Mouse (Mus musculus) hindbrain, embryonic 14.5 days (tissue): ENCODE measurements around the gene Dyrk1b. TPM values are rescaled to one million over a fixed set of nuclear protein-coding genes. Genes with fewer than 3 reads are reported as not detected.

Source experiments
- ATAC-seq: fragments of 200-750 bp; cut with Nextera tagmentation; 2 replicates; pipeline ENCODE4 v1.8.0; 2017; ENCODE audit warnings: moderate number of reproducible peaks, mild to moderate bottlenecking, moderate TSS enrichment, moderate library complexity; ENCODE audit not compliant: low FRiP score
- DNase-seq: peaks from one replicate; pipeline ENCODE4 v3.0.0-alpha.2; 2015; ENCODE audit warnings: low spot score
- H3K27ac ChIP-seq: fragments of 300-500 bp; sonication (generic); 2 replicates; pipeline ENCODE4 v1.5.1; 2014; ENCODE audit warnings: mild to moderate bottlenecking, moderate library complexity
- H3K27me3 ChIP-seq: fragments of 300-500 bp; sonication (generic); 2 replicates; pipeline ENCODE4 v1.6.1; 2014; ENCODE audit warnings: mild to moderate bottlenecking, low read length, mixed read lengths; ENCODE audit not compliant: control insufficient read depth, insufficient read depth
- H3K36me3 ChIP-seq: fragments of 300-500 bp; sonication (generic); replicated peaks from 2 replicates; pipeline ENCODE4 v1.6.1; 2014; ENCODE audit not compliant: control insufficient read depth, insufficient read depth
- H3K4me1 ChIP-seq: fragments of 300-500 bp; sonication (generic); replicated peaks from 2 replicates; pipeline ENCODE4 v1.6.1; 2014; ENCODE audit warnings: antibody characterized with exemption, low read length, mixed read lengths; ENCODE audit not compliant: control insufficient read depth, insufficient read depth
- H3K4me2 ChIP-seq: fragments of 300-500 bp; sonication (generic); replicated peaks from 2 replicates; pipeline ENCODE4 v1.6.1; 2014; ENCODE audit warnings: mild to moderate bottlenecking, moderate library complexity
- H3K4me3 ChIP-seq: fragments of 300-500 bp; sonication (generic); replicated peaks from 2 replicates; pipeline ENCODE4 v1.5.1; 2014; ENCODE audit warnings: mild to moderate bottlenecking, low read length
- H3K9ac ChIP-seq: fragments of 300-500 bp; sonication (generic); 2 replicates; pipeline ENCODE4 v1.6.1; 2014
- H3K9me3 ChIP-seq: fragments of 300-500 bp; sonication (generic); 2 replicates; pipeline ENCODE4 v1.6.1; 2016; ENCODE audit warnings: low read length; ENCODE audit not compliant: control insufficient read depth
- WGBS: fragments of 180-500 bp; shearing (Covaris S2); extraction: QIAGEN DNeasy Blood & Tissue Kit; methylation state at CpG from one replicate; pipeline ENCODE4 v1.1.7; 2014; 5-methylcytosine and 5-hydroxymethylcytosine counted together
- polyA plus RNA-seq: library from polyadenylated mRNA; unstranded; fragments of >200 nt; fragmentation: Nextera tagmentation; extraction: Ambion mirVana; gene quantifications from 2 replicates; pipeline ENCODE4 v1.2.1, GENCODE M21; 2014

Dyrk1b gene
- polyA plus RNA-seq, 1 experiment from 2014 or later, result 12.6 TPM

GRCm38 (mm10) chr7:28165406-28165805 lies 13.9 kb upstream of the Dyrk1b start:
- ATAC-seq, result no peak
- DNase-seq, result no peak
- no peak overlapping the region for H3K4me2 ChIP-seq
- no peaks in the 10 kb centered on the region for H3K36me3 ChIP-seq
- no peaks in the 10 kb centered on the region for H3K27me3 ChIP-seq
- WGBS, result 81% methylated on average over 6 of the region's 6 CpGs
- no peak overlapping the region for H3K9ac ChIP-seq
- no peaks in the 10 kb centered on the region for H3K9me3 ChIP-seq
- H3K27ac ChIP-seq, result no peak overlapping the region
- no peak overlapping the region for H3K4me3 ChIP-seq
- peaks cover 15% of the 10 kb centered on the region for H3K4me1 ChIP-seq

DNA sequence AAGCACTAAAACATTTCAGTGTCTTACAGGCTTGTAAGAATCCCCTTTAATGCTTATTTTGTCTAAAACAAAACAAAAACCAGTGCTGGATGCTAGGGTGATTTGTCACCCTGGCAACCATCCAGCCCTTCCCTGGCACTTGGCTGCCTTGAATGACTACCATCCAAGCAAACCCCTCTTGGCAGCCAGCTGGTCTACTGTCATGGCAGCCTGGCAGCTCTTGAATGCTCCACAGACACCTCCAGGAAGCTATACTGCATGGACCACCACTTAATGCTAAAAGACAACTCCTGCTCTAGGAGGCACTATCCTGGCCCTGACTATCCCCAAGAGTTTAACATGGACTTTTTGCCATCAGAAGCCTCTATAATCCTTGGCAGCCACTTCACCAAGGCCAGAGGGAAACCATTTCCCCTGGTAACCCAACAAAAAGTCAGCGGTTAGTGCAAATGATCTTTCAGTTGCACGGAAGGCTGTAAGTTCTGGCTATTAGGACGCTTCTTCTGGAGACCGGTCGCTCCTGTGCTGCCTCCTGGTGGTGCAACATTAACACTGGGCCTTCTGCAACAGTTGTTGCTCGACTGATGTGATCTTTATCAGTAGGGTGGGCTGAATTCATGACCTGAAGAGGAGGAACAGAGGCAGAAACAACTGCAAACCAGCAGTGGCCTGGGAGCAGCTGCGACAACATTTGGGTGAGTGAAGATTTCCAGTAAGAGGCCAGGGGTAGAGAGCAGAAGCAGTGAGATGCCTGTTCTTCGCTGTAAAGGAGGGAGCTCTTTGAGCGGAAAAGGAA lies 10.8 kb upstream of the Dyrk1b start:
- 14% methylated on average over 9 of the region's 9 CpGs for WGBS
- no peaks in the 10 kb centered on the region for H3K36me3 ChIP-seq

GRCm38 (mm10) chr7:28169489-28170422 lies 9.5 kb upstream of the Dyrk1b start, which contains the start of gene Fbl:
TSS of gene Fbl (plus strand) at chr7:28169710.
- no peaks in the 10 kb centered on the region for H3K36me3 ChIP-seq
- peak within 1 kb of the TSS; percentile 66 for H3K9ac ChIP-seq
- ATAC-seq (peak; percentile 91), DNase-seq (peak; percentile 97)
- no peaks in the 10 kb centered on the region for H3K27me3 ChIP-seq
- peaks cover 25% of the 10 kb centered on the region for H3K4me1 ChIP-seq
- peak within 1 kb of the TSS; percentile 88 for H3K27ac ChIP-seq
- H3K4me3 ChIP-seq, result peak within 1 kb of the TSS; percentile 77
- under 1% methylated on average over 79 of the region's 80 CpGs for WGBS
- peak within 1 kb of the TSS; percentile 84 for H3K4me2 ChIP-seq
- H3K9me3 ChIP-seq, result no peaks in the 10 kb centered on the region

More for the DNA sequence above, 10.8 kb upstream of the Dyrk1b start:
- DNase-seq (peak; percentile 72), ATAC-seq (peak; percentile 44; the same call in 1 of the 2 replicates)
- peak overlapping the region; percentile 77 for H3K4me3 ChIP-seq
- H3K4me1 ChIP-seq, result peaks cover 25% of the 10 kb centered on the region
- no peaks in the 10 kb centered on the region for H3K9me3 ChIP-seq
- H3K27ac ChIP-seq, result peak overlapping the region; percentile 88
- H3K27me3 ChIP-seq, result no peaks in the 10 kb centered on the region
- peak overlapping the region; percentile 66 for H3K9ac ChIP-seq
- H3K4me2 ChIP-seq, result peak overlapping the region; percentile 84

DNA sequence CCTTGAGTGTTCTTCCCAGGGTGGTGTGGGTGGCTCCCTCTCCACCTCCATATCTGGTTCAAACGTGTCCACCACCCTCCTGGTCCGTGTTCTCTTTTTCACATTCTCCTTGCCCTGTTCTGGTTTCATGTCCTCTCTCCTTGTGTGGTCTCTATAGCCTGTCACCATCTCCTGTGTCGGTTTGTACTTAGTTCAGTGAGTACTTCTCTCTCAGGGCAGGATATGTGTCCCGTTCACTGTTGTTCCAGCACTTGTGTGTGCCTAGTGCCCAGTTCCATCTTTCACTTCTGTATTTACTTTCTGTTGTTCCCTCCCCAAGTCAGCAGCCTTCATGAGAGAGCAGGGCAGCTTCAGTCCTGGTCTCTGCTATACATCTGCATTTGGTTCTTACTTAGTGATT lies 3.9 kb upstream of the Dyrk1b start:
- ATAC-seq, result no peak
- no peak overlapping the region for H3K9ac ChIP-seq
- H3K4me1 ChIP-seq, result peaks cover 11% of the 10 kb centered on the region
- peaks cover 36% of the 10 kb centered on the region for H3K36me3 ChIP-seq
- no peak for DNase-seq
- H3K27me3 ChIP-seq, result no peaks in the 10 kb centered on the region
- no peak overlapping the region for H3K4me3 ChIP-seq
- 94% methylated on average over 4 of the region's 4 CpGs for WGBS
- no peaks in the 10 kb centered on the region for H3K9me3 ChIP-seq
- no peak overlapping the region for H3K4me2 ChIP-seq
- H3K27ac ChIP-seq, result no peak overlapping the region

DNA sequence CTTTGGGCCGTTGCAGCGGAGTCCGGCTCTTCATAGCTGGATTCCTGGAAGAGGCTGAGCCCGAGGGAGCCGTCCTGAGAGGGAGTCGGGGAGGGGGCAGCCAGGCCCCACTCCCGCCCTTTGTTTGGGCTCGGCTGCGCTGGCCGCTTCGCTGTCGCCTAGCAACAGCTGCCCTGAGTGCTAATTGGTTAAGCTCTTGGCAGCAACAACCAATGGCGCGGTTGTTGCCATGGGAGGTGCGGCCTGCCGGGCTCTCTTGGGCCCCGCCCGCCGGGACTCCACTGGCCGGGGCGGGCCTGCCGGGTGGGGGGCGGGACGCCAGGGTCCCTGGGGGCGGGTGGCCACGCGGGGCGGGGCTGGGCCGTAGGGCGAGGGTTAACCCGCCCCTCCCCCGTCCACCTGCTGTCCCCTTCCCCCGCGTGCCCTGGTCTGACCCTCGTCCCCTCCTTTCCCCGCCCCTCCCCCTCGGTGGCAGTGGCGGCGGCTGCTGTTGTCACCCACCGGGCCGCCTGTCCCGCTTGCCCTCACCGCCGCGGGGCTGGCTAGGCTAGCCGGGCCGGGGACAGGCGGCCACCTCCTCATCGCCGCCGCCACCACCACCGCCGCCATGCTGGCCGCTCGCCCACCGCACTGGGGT lies 590 bp downstream of the Dyrk1b start:
- Histone ChIP-seq H3K27ac (peak overlapping the region; percentile 86), H3K9ac (peak overlapping the region; percentile 67), H3K4me3 (peak overlapping the region; percentile 63), H3K36me3 (peaks cover 73% of the 10 kb centered on the region), H3K4me2 (peak overlapping the region; percentile 70), H3K4me1 (peaks cover 11% of the 10 kb centered on the region; the same call in 1 of the 2 replicates), H3K9me3 (no peaks in the 10 kb centered on the region), H3K27me3 (no peaks in the 10 kb centered on the region)
- WGBS, result 0% methylated on average over 46 of the region's 56 CpGs
- ATAC-seq (peak; percentile 94), DNase-seq (peak; percentile 93)

DNA sequence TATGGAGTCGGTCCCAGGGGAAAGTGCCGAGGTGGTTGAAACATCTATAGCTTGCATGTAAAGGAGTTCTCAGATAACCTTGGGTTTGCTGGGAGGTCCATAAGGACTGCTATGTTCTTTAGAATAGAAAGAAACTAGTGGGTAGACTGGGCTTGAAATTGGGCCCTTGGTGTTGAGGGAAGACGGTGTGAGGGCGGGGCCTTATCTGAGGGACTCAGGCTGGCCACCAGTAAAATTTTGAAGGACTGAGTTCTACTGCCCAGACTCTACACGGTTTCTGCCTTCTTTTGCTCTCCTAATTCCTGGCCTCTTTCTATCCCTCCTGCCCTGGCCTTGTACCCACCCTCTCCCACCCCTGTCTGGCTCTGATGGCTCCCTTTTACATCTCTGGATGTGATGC lies 1.6 kb downstream of the Dyrk1b start:
- Histone ChIP-seq H3K4me3 (peak overlapping the region; percentile 63), H3K27me3 (no peaks in the 10 kb centered on the region), H3K36me3 (peaks cover 74% of the 10 kb centered on the region), H3K4me2 (peak overlapping the region; percentile 70), H3K9ac (peak overlapping the region; percentile 67), H3K4me1 (peaks cover 11% of the 10 kb centered on the region; the same call in 1 of the 2 replicates), H3K9me3 (no peaks in the 10 kb centered on the region), H3K27ac (no peak overlapping the region; the same call in 1 of the 2 replicates)
- 71% methylated on average over 5 of the region's 5 CpGs for WGBS
- no peak for ATAC-seq
- DNase-seq, result no peak

DNA sequence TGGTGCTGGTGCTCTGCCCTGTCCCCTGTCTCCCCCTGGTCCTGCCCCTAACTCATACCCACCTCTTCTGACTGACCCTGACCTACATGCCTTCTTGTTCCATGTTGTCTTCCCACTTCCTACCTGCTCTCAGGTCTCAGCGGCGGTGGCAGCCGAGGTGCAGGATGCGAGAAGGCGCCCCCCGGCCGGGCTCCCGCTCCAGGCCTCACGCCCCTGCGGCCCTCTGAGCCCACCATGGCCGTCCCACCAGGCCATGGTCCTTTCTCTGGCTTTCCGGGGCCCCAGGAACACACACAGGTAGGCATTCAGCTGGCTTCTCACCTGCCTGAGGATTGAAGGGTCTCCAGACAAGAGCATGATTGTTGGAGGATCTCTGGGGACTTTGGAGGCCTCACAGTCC lies 2.1 kb downstream of the Dyrk1b start:
- H3K9ac ChIP-seq, result peak overlapping the region; percentile 67; the same call in 1 of the 2 replicates
- DNase-seq (no peak), ATAC-seq (no peak)
- peak overlapping the region; percentile 63; the same call in 1 of the 2 replicates for H3K4me3 ChIP-seq
- peak overlapping the region; percentile 70 for H3K4me2 ChIP-seq
- no peak overlapping the region for H3K27ac ChIP-seq
- WGBS, result 97% methylated on average over 12 of the region's 12 CpGs
- no peaks in the 10 kb centered on the region for H3K27me3 ChIP-seq
- peaks cover 74% of the 10 kb centered on the region for H3K36me3 ChIP-seq
- no peaks in the 10 kb centered on the region for H3K9me3 ChIP-seq
- H3K4me1 ChIP-seq, result peaks cover 11% of the 10 kb centered on the region; the same call in 1 of the 2 replicates

- Histone ChIP-seq H3K4me3 (no peak overlapping the region), H3K4me2 (no peak overlapping the region), H3K4me1 (peaks cover 11% of the 10 kb centered on the region; the same call in 1 of the 2 replicates), H3K27ac (no peak overlapping the region), H3K27me3 (no peaks in the 10 kb centered on the region), H3K9ac (no peak overlapping the region), H3K36me3 (peaks cover 74% of the 10 kb centered on the region), H3K9me3 (no peaks in the 10 kb centered on the region)
- ATAC-seq (no peak), DNase-seq (no peak)
- WGBS, result 98% methylated on average over 22 of the region's 22 CpGs
These were observed 3.1 kb downstream of the Dyrk1b start for GRCm38 (mm10) chr7:28182320-28182719.
